Mouse (Mus musculus) limb, embryonic 14.5 days (tissue): ENCODE measurements around the gene Ampd1. TPM values are rescaled to one million over a fixed set of nuclear protein-coding genes. Genes with fewer than 3 reads are reported as not detected.

Experiments
- ATAC-seq: fragments of 200-750 bp; cut with Nextera tagmentation; 2 replicates; pipeline ENCODE4 v1.8.0; 2017; ENCODE audit warnings: low read depth, moderate number of reproducible peaks, moderate TSS enrichment; ENCODE audit not compliant: low FRiP score
- DNase-seq: peaks from one replicate; pipeline ENCODE4 v3.0.0-alpha.2; 2015; ENCODE audit warnings: low spot score
- H3K27ac ChIP-seq: fragments of 300-500 bp; sonication (generic); replicated peaks from 2 replicates; pipeline ENCODE4 v1.5.1; 2014; ENCODE audit warnings: low read depth, mild to moderate bottlenecking, low read length, moderate library complexity, mixed read lengths
- H3K27me3 ChIP-seq: fragments of 300-500 bp; sonication (generic); 2 replicates; pipeline ENCODE4 v1.6.1; 2014; ENCODE audit warnings: low read length, mixed read lengths; ENCODE audit not compliant: control insufficient read depth, insufficient read depth
- H3K36me3 ChIP-seq: fragments of 300-500 bp; sonication (generic); 2 replicates; pipeline ENCODE4 v1.6.1; 2014; ENCODE audit warnings: mild to moderate bottlenecking, low read length, moderate library complexity, mixed read lengths; ENCODE audit not compliant: control insufficient read depth, insufficient read depth
- H3K4me1 ChIP-seq: fragments of 300-500 bp; sonication (generic); 2 replicates; pipeline ENCODE4 v1.6.1; 2014; ENCODE audit warnings: antibody characterized with exemption, low read length, mixed read lengths; ENCODE audit not compliant: control insufficient read depth, insufficient read depth
- H3K4me2 ChIP-seq: fragments of 300-500 bp; sonication (generic); replicated peaks from 2 replicates; pipeline ENCODE4 v1.6.1; 2014; ENCODE audit warnings: low read depth, mild to moderate bottlenecking, low read length, moderate library complexity; ENCODE audit not compliant: severe bottlenecking
- H3K4me3 ChIP-seq: fragments of 300-500 bp; sonication (generic); replicated peaks from 2 replicates; pipeline ENCODE4 v1.5.1; 2014; ENCODE audit warnings: low read length
- H3K9ac ChIP-seq: fragments of 300-500 bp; sonication (generic); 2 replicates; pipeline ENCODE4 v1.6.1; 2014; ENCODE audit warnings: mild to moderate bottlenecking, low read depth, low read length, moderate library complexity; ENCODE audit not compliant: severe bottlenecking
- H3K9me3 ChIP-seq: fragments of 300-500 bp; sonication (generic); 2 replicates; pipeline ENCODE4 v1.6.1; 2016; ENCODE audit warnings: low read length; ENCODE audit not compliant: control insufficient read depth
- POLR2A ChIP-seq: fragments of 200-500 bp; IDR thresholded peaks from 2 replicates; pipeline ENCODE4 v1.8.0; 2012; ENCODE audit warnings: inconsistent platforms, mild to moderate bottlenecking, moderate library complexity, borderline replicate concordance; ENCODE audit not compliant: insufficient read depth, insufficient read length; ENCODE audit errors: extremely low read depth
- WGBS: fragments of 180-500 bp; shearing (Covaris S2); extraction: QIAGEN DNeasy Blood & Tissue Kit; methylation state at CpG from one replicate; pipeline ENCODE4 v1.1.7; 2014; 5-methylcytosine and 5-hydroxymethylcytosine counted together
- polyA plus RNA-seq, 2 experiments: library from polyadenylated mRNA; depleted of rRNA in 1 of 2; stranded (reverse) in 1 of 2; unstranded in 1 of 2; fragments of >200 nt; fragmentation: Nextera tagmentation in 1 of 2; extraction: Ambion mirVana in 1 of 2; gene quantifications; 2 replicates each; pipeline versions ENCODE4 v1.2.1 to v1.2.3; 2012 to 2014

The Ampd1 gene
- 12.4 and 15.4 TPM in 2 replicates for polyA plus RNA-seq (2012; rRNA removed)
- polyA plus RNA-seq (2014; fragmentation: Nextera tagmentation; extraction: Ambion mirVana) = 4.4 and 8.3 TPM in 2 replicates

- H3K36me3 ChIP-seq = peaks cover 8% of the 10 kb centered on the region
- 63% methylated on average over 5 of the region's 5 CpGs for WGBS
- H3K27ac ChIP-seq = no peak within 1 kb of the TSS
- no peak for TF ChIP-seq POLR2A
- ATAC-seq = no peak
- H3K9me3 ChIP-seq = no peaks in the 10 kb centered on the region
- H3K4me3 ChIP-seq = no peak within 1 kb of the TSS
- H3K9ac ChIP-seq = no peak within 1 kb of the TSS
- no peak for DNase-seq
- H3K27me3 ChIP-seq = no peaks in the 10 kb centered on the region
- no peaks in the 10 kb centered on the region for H3K4me1 ChIP-seq
- no peak within 1 kb of the TSS for H3K4me2 ChIP-seq
These were observed at the start of gene Ampd1 for GRCm38 (mm10) chr3:103073771-103074170. Ampd1 (plus strand) TSS chr3:103074014.

DNA sequence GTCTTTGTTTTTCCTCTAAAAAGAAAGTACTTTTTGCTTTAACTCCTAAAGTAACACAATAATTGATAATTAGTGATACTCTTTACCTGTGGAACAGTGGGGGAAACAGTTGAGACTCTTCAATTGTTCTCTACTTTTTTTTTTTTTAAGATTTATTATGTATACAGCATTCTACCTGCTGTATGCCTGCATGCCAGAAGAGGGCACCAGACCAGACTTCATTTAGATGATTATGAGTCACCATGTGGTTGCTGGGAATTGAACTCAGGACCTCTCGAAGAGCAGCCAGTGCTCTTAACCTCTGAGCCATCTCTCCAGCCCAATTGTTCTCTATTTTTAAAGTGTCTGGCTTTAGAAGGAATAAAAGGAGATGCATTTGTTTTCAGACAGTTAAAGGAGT is 47.6 kb upstream of the Ampd1 start:
- ATAC-seq (no peak), DNase-seq (no peak)
- no peaks in the 10 kb centered on the region for H3K27me3 ChIP-seq
- WGBS = 98% methylated on average over 1 of the region's 1 CpGs
- H3K27ac ChIP-seq = no peak overlapping the region
- no peaks in the 10 kb centered on the region for H3K9me3 ChIP-seq
- H3K9ac ChIP-seq = no peak overlapping the region
- H3K4me2 ChIP-seq = no peak overlapping the region
- peaks cover 37% of the 10 kb centered on the region for H3K36me3 ChIP-seq
- peaks cover 9% of the 10 kb centered on the region for H3K4me1 ChIP-seq
- no peak overlapping the region for H3K4me3 ChIP-seq
- TF ChIP-seq POLR2A = no peak

GRCm38 (mm10) chr3:103040285-103040684 is 33.5 kb upstream of the Ampd1 start:
- TF ChIP-seq POLR2A = no peak
- Histone ChIP-seq H3K4me2 (no peak overlapping the region), H3K27ac (no peak overlapping the region), H3K4me1 (no peaks in the 10 kb centered on the region), H3K9ac (no peak overlapping the region), H3K4me3 (no peak overlapping the region), H3K36me3 (peaks cover 74% of the 10 kb centered on the region), H3K27me3 (no peaks in the 10 kb centered on the region), H3K9me3 (no peaks in the 10 kb centered on the region)
- no peak for DNase-seq
- WGBS = 95% methylated on average over 6 of the region's 6 CpGs
- no peak for ATAC-seq

- Histone ChIP-seq H3K4me3 (no peak overlapping the region), H3K9ac (no peak overlapping the region), H3K4me1 (no peaks in the 10 kb centered on the region), H3K27me3 (no peaks in the 10 kb centered on the region), H3K27ac (no peak overlapping the region), H3K36me3 (peaks cover 79% of the 10 kb centered on the region), H3K9me3 (no peaks in the 10 kb centered on the region), H3K4me2 (no peak overlapping the region)
- 83% methylated on average over 1 of the region's 1 CpGs for WGBS
- no peak for DNase-seq
- TF ChIP-seq POLR2A = no peak
- ATAC-seq = no peak
These were observed 32.9 kb upstream of the Ampd1 start for GRCm38 (mm10) chr3:103040861-103041379.

DNA sequence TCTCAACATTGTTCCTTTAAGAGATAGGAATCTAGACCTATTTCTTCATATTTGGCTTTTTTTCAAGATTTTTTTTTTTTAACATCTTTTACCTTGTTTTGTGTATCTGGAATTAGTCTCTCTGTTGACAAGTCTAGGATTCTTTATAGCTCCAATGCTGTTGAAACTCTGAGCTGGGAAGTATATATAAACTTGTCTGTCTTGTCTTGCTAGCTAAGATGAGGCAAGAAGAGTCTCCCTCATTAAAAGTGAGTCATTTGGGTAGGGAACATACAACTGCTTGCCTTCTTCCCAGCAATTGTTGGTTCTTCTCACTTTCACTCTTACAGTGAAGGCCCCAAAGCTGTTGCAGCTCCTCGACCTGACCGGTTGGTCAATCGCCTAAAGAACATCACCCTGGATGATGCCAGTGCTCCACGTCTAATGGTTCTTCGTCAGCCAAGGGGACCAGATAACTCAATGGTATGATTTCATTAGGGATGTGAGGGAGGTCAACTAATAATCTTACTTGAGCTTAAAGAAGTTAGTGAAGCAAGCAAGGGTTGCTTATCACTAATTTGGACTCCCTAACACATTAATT is 17.7 kb upstream of the Ampd1 start:
- Histone ChIP-seq H3K4me1 (peaks cover 3% of the 10 kb centered on the region; the same call in 1 of the 2 replicates), H3K4me2 (no peak overlapping the region), H3K36me3 (peaks cover 67% of the 10 kb centered on the region), H3K4me3 (no peak overlapping the region), H3K27me3 (no peaks in the 10 kb centered on the region), H3K27ac (no peak overlapping the region), H3K9ac (no peak overlapping the region), H3K9me3 (no peaks in the 10 kb centered on the region)
- no peak for DNase-seq
- WGBS = 88% methylated on average over 5 of the region's 5 CpGs
- ATAC-seq = no peak
- no peak for TF ChIP-seq POLR2A
